ENCODE assay signal across 14 mouse cellular contexts in genomic region chr13:47078799-47079198, GRCm38 (mm10). TPM values are rescaled to one million over a fixed set of nuclear protein-coding genes. Genes with fewer than 3 reads are reported as not detected.
DNase-seq lines count a peak whose midpoint lies in the region; ATAC-seq and TF ChIP-seq lines count a peak whose summit lies in the region.
"Had no signal": no experiment of that assay in that cellular context is flagged by ENCODE, and none has a peak within 500 bp of the region (broad histone marks: within the 10 kb centered on the region; RNA-seq: fewer than 3 reads in every experiment).

No protein-coding gene starts in this region.

- H3K4me3 ChIP-seq in liver, postnatal 0 days (ENCODE audit: low read depth, low read length) = no peak overlapping the region
- H3K4me3 ChIP-seq in liver, embryonic 11.5 days (ENCODE audit: low read depth, low read length) = no peak overlapping the region
- H3K4me3 ChIP-seq in E14TG2a.4 (replicated peaks; ENCODE audit: low read length) = no peak overlapping the region
- H3K4me3 ChIP-seq in cortical plate, adult 2 months (ENCODE audit: insufficient read depth, low read length) = no peak overlapping the region
- H3K4me3 ChIP-seq: heart, embryonic 10.5 days; hindbrain, embryonic 12.5 days had no signal

- TF ChIP-seq EP300 in liver, postnatal 0 days (IDR thresholded peaks at IDR 0.05; ENCODE audit: low read depth) = no peak

- H3K27ac ChIP-seq in liver, postnatal 0 days (ENCODE audit: low read depth) = no peak overlapping the region
- H3K27ac ChIP-seq in liver, embryonic 11.5 days (ENCODE audit: low read depth, low read length) = no peak overlapping the region
- H3K27ac ChIP-seq in cortical plate, adult 2 months (ENCODE audit: insufficient read depth, low read length) = no peak overlapping the region
- H3K27ac ChIP-seq: heart, embryonic 10.5 days; hindbrain, embryonic 12.5 days; macrophage had no signal

- H3K9ac ChIP-seq in liver, postnatal 0 days (replicated peaks) = no peak overlapping the region
- no peak overlapping the region for H3K9ac ChIP-seq in liver, embryonic 11.5 days (ENCODE audit: low read depth, low read length)
- H3K9ac ChIP-seq: hindbrain, embryonic 12.5 days had no signal

- no peak for DNase-seq in frontal cortex, postnatal 10 days (ENCODE audit: low spot score in 2 of 2)
- no peak for DNase-seq in liver, postnatal 0 days
- no peak for DNase-seq in liver, embryonic 11.5 days (ENCODE audit: low spot score)
- DNase-seq in left cerebral cortex, postnatal 14 days (ENCODE audit: low spot score in 2 of 2) = no peak
- DNase-seq in spleen, postnatal 10 days (ENCODE audit: low spot score in 2 of 2) = no peak
- DNase-seq: cerebellum, postnatal 14 days; kidney, adult 9 months; right cerebral cortex, postnatal 4 days had no signal

- H3K27me3 ChIP-seq in liver, postnatal 0 days (ENCODE audit: insufficient read depth, low read length) = no peaks in the 10 kb centered on the region
- no peaks in the 10 kb centered on the region for H3K27me3 ChIP-seq in liver, embryonic 11.5 days (replicated peaks; ENCODE audit: control insufficient read depth, insufficient read depth, low read length)
- H3K27me3 ChIP-seq in E14TG2a.4 (ENCODE audit: insufficient read depth, low read length) = no peaks in the 10 kb centered on the region
- H3K27me3 ChIP-seq: hindbrain, embryonic 12.5 days had no signal

- WGBS in liver, postnatal 0 days (ENCODE audit: insufficient replicate concordance) = 74% methylated on average over 5 of the region's 5 CpGs
- WGBS in liver, embryonic 11.5 days = 73% methylated on average over 5 of the region's 5 CpGs

- peaks cover 8% of the 10 kb centered on the region; the same call in 1 of the 2 replicates for H3K4me1 ChIP-seq in liver, postnatal 0 days (ENCODE audit: insufficient read depth)
- H3K4me1 ChIP-seq in liver, embryonic 11.5 days (replicated peaks; ENCODE audit: control insufficient read depth, insufficient read depth, low read length) = no peaks in the 10 kb centered on the region
- peaks cover 16% of the 10 kb centered on the region for H3K4me1 ChIP-seq in E14TG2a.4 (replicated peaks; ENCODE audit: low read depth, low read length)
- no peaks in the 10 kb centered on the region for H3K4me1 ChIP-seq in cortical plate, adult 2 months (ENCODE audit: control insufficient read depth, insufficient read depth, low read length)
- H3K4me1 ChIP-seq: hindbrain, embryonic 12.5 days had no signal

- H3K36me3 ChIP-seq in liver, postnatal 0 days (replicated peaks; ENCODE audit: insufficient read depth, low read length) = peaks cover 21% of the 10 kb centered on the region
- peaks cover 10% of the 10 kb centered on the region for H3K36me3 ChIP-seq in liver, embryonic 11.5 days (ENCODE audit: control insufficient read depth, insufficient read depth, low read length)
- peaks cover 75% of the 10 kb centered on the region for H3K36me3 ChIP-seq in E14TG2a.4 (ENCODE audit: insufficient read depth, low read length)

- peak; percentile 62 for TF ChIP-seq CTCF in liver, postnatal 0 days (IDR thresholded peaks at IDR 0.05; ENCODE audit: low read depth)
- peak; percentile 61 for TF ChIP-seq CTCF in E14TG2a.4 (conservative IDR thresholded peaks at IDR 0.05; ENCODE audit: low read length)
- peak; percentile 26; the same call in 1 of the 2 replicates for TF ChIP-seq CTCF in cortical plate, adult 2 months (IDR thresholded peaks at IDR 0.05; ENCODE audit: extremely low read depth, insufficient read depth, low read length)

- peak; percentile 47; the same call in 1 of the 2 replicates for ATAC-seq in frontal cortex, adult (ENCODE audit: low TSS enrichment)
- ATAC-seq in liver, postnatal 0 days = no peak
- ATAC-seq in liver, embryonic 11.5 days (replicated peaks; ENCODE audit: low FRiP score) = no peak

- intact Hi-C loops in left cerebral cortex, postnatal 14 days (cut with DNase I) = no loop called here

- no peak overlapping the region for H3K4me2 ChIP-seq in liver, postnatal 0 days (ENCODE audit: low read depth, low read length)
- H3K4me2 ChIP-seq in liver, embryonic 11.5 days = no peak overlapping the region
- H3K4me2 ChIP-seq: hindbrain, embryonic 12.5 days had no signal

- no peaks in the 10 kb centered on the region for H3K9me3 ChIP-seq in liver, postnatal 0 days (ENCODE audit: low read length)
- 0 out of 2 replicates have a peak, but pooled peaks cover 2% of the 10 kb centered on the region for H3K9me3 ChIP-seq in liver, embryonic 11.5 days (ENCODE audit: control insufficient read depth, low read length)
- H3K9me3 ChIP-seq in E14TG2a.4 (ENCODE audit: low read length) = no peaks in the 10 kb centered on the region
- H3K9me3 ChIP-seq: heart, embryonic 10.5 days; hindbrain, embryonic 12.5 days had no signal

- TF ChIP-seq POLR2A in cortical plate, adult 2 months (IDR thresholded peaks at IDR 0.05; ENCODE audit: extremely low read depth, insufficient read depth, low read length) = no peak

RNA-seq across cellular contexts. Expression of gene Dek, which starts 27.2 kb away (rescaled TPM):
- polyA plus RNA-seq in liver, postnatal 0 days (2015; fragmentation: Nextera tagmentation; extraction: Ambion mirVana) = 285 and 302 TPM in 2 replicates
- 366 and 391 TPM in 2 replicates for polyA plus RNA-seq in liver, embryonic 11.5 days (2014; fragmentation: Nextera tagmentation; extraction: Ambion mirVana)
- 41.4 and 46.1 TPM in 2 replicates for polyA plus RNA-seq in cortical plate, adult 2 months (2012; rRNA removed)
- total RNA-seq in left cerebral cortex, postnatal 14 days (2021) = 10 to 100 TPM; 48.1 to 51.7 TPM

RNA-seq across cellular contexts. Expression of gene Tpmt, which starts 34.3 kb away (rescaled TPM):
- polyA plus RNA-seq in liver, postnatal 0 days (2015; fragmentation: Nextera tagmentation; extraction: Ambion mirVana) = 26.7 and 28.4 TPM in 2 replicates
- polyA plus RNA-seq in liver, embryonic 11.5 days (2014; fragmentation: Nextera tagmentation; extraction: Ambion mirVana) = 14.2 and 15.9 TPM in 2 replicates
- 12.3 and 13.9 TPM in 2 replicates for polyA plus RNA-seq in cortical plate, adult 2 months (2012; rRNA removed)
- total RNA-seq in left cerebral cortex, postnatal 14 days (2021) = 10 to 100 TPM in 1 of 2 experiments, 1 to 10 TPM in 1; 7.8 to 10.4 TPM

RNA-seq across cellular contexts. Expression of gene Kdm1b, which starts 35.5 kb away (rescaled TPM):
- 4.0 and 4.6 TPM in 2 replicates for polyA plus RNA-seq in liver, postnatal 0 days (2015; fragmentation: Nextera tagmentation; extraction: Ambion mirVana)
- 8.7 and 9.2 TPM in 2 replicates for polyA plus RNA-seq in liver, embryonic 11.5 days (2014; fragmentation: Nextera tagmentation; extraction: Ambion mirVana)
- 6.4 and 7.1 TPM in 2 replicates for polyA plus RNA-seq in cortical plate, adult 2 months (2012; rRNA removed)
- 10 to 100 TPM; 10.4 to 12.3 TPM for total RNA-seq in left cerebral cortex, postnatal 14 days (2021)

RNA-seq across cellular contexts. Expression of gene Rnf144b, which starts 43.7 kb away (rescaled TPM):
- polyA plus RNA-seq in liver, postnatal 0 days (2015; fragmentation: Nextera tagmentation; extraction: Ambion mirVana) = 4.3 and 6.3 TPM in 2 replicates
- polyA plus RNA-seq in liver, embryonic 11.5 days (2014; fragmentation: Nextera tagmentation; extraction: Ambion mirVana) = 0.55 and 0.90 TPM in 2 replicates
- 15.1 and 16.2 TPM in 2 replicates for polyA plus RNA-seq in cortical plate, adult 2 months (2012; rRNA removed)
- total RNA-seq in left cerebral cortex, postnatal 14 days (2021) = 10 to 100 TPM; 18.7 to 21.5 TPM
